Mouse (Mus musculus) G1E (cell line): ENCODE results near the gene Cyfip2. TPM values are rescaled to one million over a fixed set of nuclear protein-coding genes. Genes with fewer than 3 reads are reported as not detected.
A peak's percentile ranks its signal among the peaks of the same experiment; 100 is the strongest.

Source experiments
- ATAC-seq: 2 replicates; pipeline ENCODE4 v1.8.0; 2016; ENCODE audit warnings: mild to moderate bottlenecking; ENCODE audit not compliant: insufficient number of reproducible peaks, poor library complexity, low FRiP score, severe bottlenecking; ENCODE audit errors: extremely low read depth
- DNase-seq: peaks from one replicate; pipeline ENCODE4 v3.0.0; 2012; ENCODE audit warnings: low spot score
- H3K27me3 ChIP-seq: 2 replicates; pipeline ENCODE4 v1.6.1; 2012; ENCODE audit warnings: mild to moderate bottlenecking, low read length, inconsistent platforms; ENCODE audit not compliant: insufficient read depth
- H3K36me3 ChIP-seq: replicated peaks from 2 replicates; pipeline ENCODE3; 2012; ENCODE audit warnings: mild to moderate bottlenecking, inconsistent platforms
- H3K4me1 ChIP-seq: 2 replicates; pipeline ENCODE4 v1.6.1; 2012; ENCODE audit warnings: low read depth, low read length, inconsistent platforms, mixed read lengths; ENCODE audit not compliant: insufficient read depth
- H3K4me3 ChIP-seq: 2 replicates; pipeline ENCODE4 v1.5.1; 2012; ENCODE audit warnings: low read depth, mild to moderate bottlenecking, inconsistent platforms, low read length, moderate library complexity, mixed read lengths
- H3K9me3 ChIP-seq: replicated peaks from 2 replicates; pipeline ENCODE4 v1.6.1; 2012; ENCODE audit warnings: inconsistent platforms
- CTCF ChIP-seq: IDR thresholded peaks from 2 replicates; pipeline ENCODE4 v1.5.1; 2012; ENCODE audit warnings: low read depth, low read length, inconsistent platforms, mixed read lengths
- GATA1 ChIP-seq: IDR thresholded peaks from 2 replicates; pipeline ENCODE4 v1.6.1; 2012; ENCODE audit warnings: borderline replicate concordance, low read length, inconsistent platforms, mixed read lengths
- GATA2 ChIP-seq: IDR thresholded peaks from 2 replicates; pipeline ENCODE4 v1.6.1; 2012; ENCODE audit warnings: low read depth, low read length, inconsistent platforms, borderline replicate concordance
- POLR2AphosphoS5 ChIP-seq: IDR thresholded peaks from 2 replicates; pipeline ENCODE4 v1.6.1; 2012; ENCODE audit warnings: low read depth, low read length, inconsistent platforms; ENCODE audit not compliant: insufficient replicate concordance
- TAL1 ChIP-seq: conservative IDR thresholded peaks from 2 replicates; pipeline ENCODE4 v1.6.1; 2012; ENCODE audit warnings: low read depth, low read length, inconsistent platforms, mixed read lengths
- polyA plus RNA-seq: library from polyadenylated mRNA; stranded (reverse); fragments of >175 nt; gene quantifications from 2 replicates; pipeline ENCODE4 v1.2.3, GENCODE M21; 2012
- total RNA-seq, 2 experiments: library from RNA; stranded (forward) in 1 of 2; stranded (reverse) in 1 of 2; fragments of 200-1000 nt in 1 of 2; fragments of >200 nt in 1 of 2; fragmentation: Nextera tagmentation in 1 of 2; gene quantifications; 2 replicates each; pipeline ENCODE4 v1.2.3; 2014 to 2017

Gene Cyfip2
- total and polyA plus RNA-seq, 3 experiments: 1.3 to 2.9 (median 2.4) TPM

DNA sequence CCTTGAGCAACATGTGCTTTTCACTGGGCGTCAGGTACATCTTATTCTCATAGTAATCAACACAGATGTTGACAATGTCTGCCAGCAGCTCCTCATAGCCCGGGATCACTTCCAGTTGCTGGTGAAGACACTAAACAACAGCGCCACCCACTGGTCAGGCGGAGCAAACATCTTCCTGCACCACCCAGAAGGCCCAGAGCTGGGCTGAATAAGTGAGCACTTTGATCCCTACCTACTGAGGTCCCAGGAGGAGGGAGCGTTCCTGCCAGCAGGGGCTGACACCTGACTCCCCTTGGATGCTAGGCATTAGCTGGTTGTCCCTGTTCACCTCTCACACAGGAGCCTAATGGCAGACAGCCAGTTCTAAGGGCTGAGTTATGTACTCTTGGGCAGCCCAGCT is 35.9 kb downstream of the Cyfip2 start:
- ATAC-seq: no peak
- Histone ChIP-seq H3K36me3 (peaks cover 3% of the 10 kb centered on the region), H3K27me3 (peaks cover 6% of the 10 kb centered on the region; the same call in 1 of the 2 replicates), H3K4me1 (peaks cover 3% of the 10 kb centered on the region), H3K4me3 (peak overlapping the region; percentile 42; the same call in 1 of the 2 replicates), H3K9me3 (no peaks in the 10 kb centered on the region)
- DNase-seq: peak; percentile 10
- peak; percentile 65 for TF ChIP-seq CTCF
- no peak for TF ChIP-seq POLR2AphosphoS5

GRCm38 (mm10) chr11:46276168-46276567 is 36.5 kb downstream of the Cyfip2 start:
- Histone ChIP-seq H3K4me1 (peaks cover 3% of the 10 kb centered on the region), H3K9me3 (no peaks in the 10 kb centered on the region), H3K4me3 (peak overlapping the region; percentile 42; the same call in 1 of the 2 replicates), H3K27me3 (peaks cover 6% of the 10 kb centered on the region; the same call in 1 of the 2 replicates), H3K36me3 (peaks cover 3% of the 10 kb centered on the region)
- ATAC-seq: no peak
- TF ChIP-seq TAL1 (no peak), POLR2AphosphoS5 (no peak), GATA1 (no peak), GATA2 (no peak)
- DNase-seq: no peak

- TF ChIP-seq CTCF (peak; percentile 42; the same call in 1 of the 2 replicates), GATA2 (no peak)
- Histone ChIP-seq H3K4me1 (peaks cover 3% of the 10 kb centered on the region), H3K9me3 (no peaks in the 10 kb centered on the region), H3K27me3 (peaks cover 9% of the 10 kb centered on the region; the same call in 1 of the 2 replicates), H3K36me3 (peaks cover 3% of the 10 kb centered on the region), H3K4me3 (no peak overlapping the region)
- ATAC-seq (no peak), DNase-seq (peak; percentile 26)
Measured at GRCm38 (mm10) chr11:46275302-46275701, 37.4 kb downstream of the Cyfip2 start.

- TF ChIP-seq CTCF: no peak
- no peak for TF ChIP-seq TAL1
- no peak for TF ChIP-seq POLR2AphosphoS5
- TF ChIP-seq GATA1: no peak
- TF ChIP-seq GATA2: no peak
Measured at GRCm38 (mm10) chr11:46273969-46274368, 38.7 kb downstream of the Cyfip2 start.

GRCm38 (mm10) chr11:46272058-46272681 is 40.5 kb downstream of the Cyfip2 start:
- H3K36me3 ChIP-seq: peaks cover 3% of the 10 kb centered on the region
- TF ChIP-seq GATA2 (no peak), CTCF (no peak), GATA1 (no peak), POLR2AphosphoS5 (no peak), TAL1 (no peak)

More at GRCm38 (mm10) chr11:46273969-46274368, 38.7 kb downstream of the Cyfip2 start:
- H3K4me3 ChIP-seq: no peak overlapping the region
- DNase-seq (no peak), ATAC-seq (no peak)
- H3K9me3 ChIP-seq: no peaks in the 10 kb centered on the region
- H3K36me3 ChIP-seq: peaks cover 3% of the 10 kb centered on the region
- H3K27me3 ChIP-seq: peaks cover 10% of the 10 kb centered on the region; the same call in 1 of the 2 replicates
- H3K4me1 ChIP-seq: peaks cover 3% of the 10 kb centered on the region

GRCm38 (mm10) chr11:46269893-46270292 is 42.8 kb downstream of the Cyfip2 start:
- H3K9me3 ChIP-seq: no peaks in the 10 kb centered on the region
- no peak for TF ChIP-seq GATA1
- no peak for TF ChIP-seq CTCF
- TF ChIP-seq TAL1: no peak
- TF ChIP-seq POLR2AphosphoS5: no peak
- no peak for TF ChIP-seq GATA2
- DNase-seq: no peak
- no peaks in the 10 kb centered on the region for H3K4me1 ChIP-seq
- peaks cover 3% of the 10 kb centered on the region for H3K36me3 ChIP-seq
- H3K4me3 ChIP-seq: no peak overlapping the region
- no peak for ATAC-seq
- H3K27me3 ChIP-seq: peaks cover 10% of the 10 kb centered on the region; the same call in 1 of the 2 replicates

More at GRCm38 (mm10) chr11:46272058-46272681, 40.5 kb downstream of the Cyfip2 start:
- DNase-seq (no peak), ATAC-seq (no peak)
- peaks cover 3% of the 10 kb centered on the region for H3K4me1 ChIP-seq
- no peak overlapping the region for H3K4me3 ChIP-seq
- peaks cover 10% of the 10 kb centered on the region; the same call in 1 of the 2 replicates for H3K27me3 ChIP-seq
- H3K9me3 ChIP-seq: no peaks in the 10 kb centered on the region

DNA sequence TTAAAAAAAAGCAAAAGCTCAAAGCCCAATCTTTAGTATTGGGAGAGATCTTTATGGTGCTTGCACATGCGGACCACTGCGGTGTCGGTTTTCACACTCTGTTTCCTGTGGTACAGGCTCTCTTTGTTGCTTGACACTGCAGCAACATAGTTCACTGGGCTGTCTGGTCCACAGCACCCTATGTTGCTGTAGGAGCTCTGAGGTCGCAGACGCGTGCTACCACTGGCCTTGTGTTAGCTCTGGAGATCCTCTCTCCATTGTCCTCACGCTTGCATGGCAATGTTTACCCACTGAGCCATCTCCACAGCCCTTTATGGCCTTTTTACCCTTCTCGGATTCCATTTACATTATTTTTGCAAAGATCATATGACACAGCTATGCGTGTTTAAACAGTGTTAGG is 43.3 kb downstream of the Cyfip2 start:
- H3K36me3 ChIP-seq: peaks cover 3% of the 10 kb centered on the region
- H3K4me3 ChIP-seq: no peak overlapping the region
- H3K27me3 ChIP-seq: peaks cover 10% of the 10 kb centered on the region; the same call in 1 of the 2 replicates
- no peaks in the 10 kb centered on the region for H3K9me3 ChIP-seq
- TF ChIP-seq POLR2AphosphoS5 (no peak), GATA2 (no peak), CTCF (no peak), GATA1 (no peak), TAL1 (no peak)
- DNase-seq (no peak), ATAC-seq (no peak)
- no peaks in the 10 kb centered on the region for H3K4me1 ChIP-seq
